ENCODE assay signal across 9 mouse cellular contexts in the genomic region with DNA sequence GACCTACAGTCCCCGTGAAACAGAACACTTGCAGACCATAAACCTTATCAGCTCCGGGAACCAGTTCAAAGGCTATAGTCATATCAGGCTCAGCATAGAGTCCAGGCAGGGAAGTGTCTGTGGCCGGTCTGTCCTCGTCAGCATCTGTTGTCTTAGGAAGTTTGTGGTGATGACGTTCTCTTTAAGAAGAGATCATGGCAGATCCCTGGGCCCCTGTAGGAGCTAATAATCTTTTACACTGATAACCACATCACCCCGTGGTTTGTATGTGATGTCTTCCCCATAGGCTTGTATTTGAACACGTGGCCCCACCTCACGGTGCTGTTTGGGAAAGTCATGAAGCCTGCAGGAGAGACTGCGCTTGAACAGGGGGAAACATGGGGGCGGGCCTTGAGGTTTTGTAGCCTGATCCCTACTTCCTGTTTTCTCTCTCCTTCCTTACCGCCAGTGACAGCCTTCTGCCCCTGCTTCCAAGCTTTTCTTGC. TPM values are rescaled to one million over a fixed set of nuclear protein-coding genes. Genes with fewer than 3 reads are reported as not detected.
DNase-seq lines count a peak whose midpoint lies in the region; ATAC-seq and TF ChIP-seq lines count a peak whose summit lies in the region.
"Had no signal": no experiment of that assay in that cellular context is flagged by ENCODE, and none has a peak within 500 bp of the region (broad histone marks: within the 10 kb centered on the region; RNA-seq: fewer than 3 reads in every experiment).

No protein-coding gene starts in this region.

- H3K36me3 ChIP-seq in liver, embryonic 12.5 days = no peaks in the 10 kb centered on the region
- no peaks in the 10 kb centered on the region for H3K36me3 ChIP-seq in stomach, postnatal 0 days (ENCODE audit: control insufficient read depth, insufficient read depth, low read length)

- no peak overlapping the region for H3K4me3 ChIP-seq in liver, embryonic 12.5 days
- no peak overlapping the region for H3K4me3 ChIP-seq in stomach, postnatal 0 days (ENCODE audit: low read depth, low read length)
- H3K4me3 ChIP-seq: gastrocnemius, adult 2 months had no signal

- no peak for TF ChIP-seq CTCF in stomach, postnatal 0 days (IDR thresholded peaks at IDR 0.05; ENCODE audit: low read depth)

- peak; percentile 15 for ATAC-seq in activated CD4-positive, CD25-positive, alpha-beta regulatory T cell, adult 4 months
- ATAC-seq in liver, embryonic 12.5 days = peak; percentile 50; the same call in 1 of the 2 replicates
- ATAC-seq in stomach, postnatal 0 days (ENCODE audit: low FRiP score, low TSS enrichment) = 0 out of 2 replicates have a peak, but pooled peaks have one; percentile 20

- no peaks in the 10 kb centered on the region for H3K9me3 ChIP-seq in liver, embryonic 12.5 days (replicated peaks)
- H3K9me3 ChIP-seq in stomach, postnatal 0 days (ENCODE audit: control insufficient read depth, low read length) = no peaks in the 10 kb centered on the region

- intact Hi-C loops in left cerebral cortex, postnatal 36 days (cut with DNase I) = no loop called here

- 9% methylated on average over 11 of the region's 11 CpGs for WGBS in liver, embryonic 12.5 days (ENCODE audit: insufficient replicate concordance)
- 64% methylated on average over 11 of the region's 11 CpGs for WGBS in stomach, postnatal 0 days

- peaks cover 41% of the 10 kb centered on the region for H3K4me1 ChIP-seq in liver, embryonic 12.5 days
- H3K4me1 ChIP-seq in stomach, postnatal 0 days (replicated peaks; ENCODE audit: control insufficient read depth, insufficient read depth) = 0 out of 2 replicates have a peak, but pooled peaks cover 2% of the 10 kb centered on the region

- DNase-seq in kidney, postnatal 4 days = peak; percentile 31 to 42
- no peak for DNase-seq in kidney, adult 9 months
- DNase-seq in stomach, postnatal 0 days (ENCODE audit: low spot score) = no peak
- no peak for DNase-seq in right cerebral cortex, postnatal 14 days
- DNase-seq in retina, postnatal 1 day = no peak
- no peak for DNase-seq in left cerebral cortex, postnatal 36 days (ENCODE audit: low spot score in 2 of 2)
- DNase-seq: gastrocnemius, adult 2 months had no signal

- peak overlapping the region; percentile 44 for H3K4me2 ChIP-seq in liver, embryonic 12.5 days
- no peak overlapping the region for H3K4me2 ChIP-seq in stomach, postnatal 0 days (replicated peaks; ENCODE audit: low read depth)

- H3K27me3 ChIP-seq in liver, embryonic 12.5 days (replicated peaks) = no peaks in the 10 kb centered on the region
- H3K27me3 ChIP-seq in stomach, postnatal 0 days (ENCODE audit: control insufficient read depth, insufficient read depth, low read length) = no peaks in the 10 kb centered on the region

- peak overlapping the region; percentile 48; the same call in 1 of the 2 replicates for H3K27ac ChIP-seq in liver, embryonic 12.5 days
- H3K27ac ChIP-seq in stomach, postnatal 0 days (replicated peaks) = peak overlapping the region; percentile 49; the same call in 1 of the 2 replicates
- H3K27ac ChIP-seq: gastrocnemius, adult 2 months had no signal

- no peak overlapping the region for H3K9ac ChIP-seq in liver, embryonic 12.5 days
- no peak overlapping the region for H3K9ac ChIP-seq in stomach, postnatal 0 days (ENCODE audit: low read length)

- TF ChIP-seq EP300 in stomach, postnatal 0 days (optimal IDR thresholded peaks at IDR 0.05) = no peak

RNA-seq across cellular contexts. Expression of a gene that starts 40.1 kb away (rescaled TPM):
- polyA plus RNA-seq in activated CD4-positive, CD25-positive, alpha-beta regulatory T cell, adult 4 months (2017; shearing (Covaris generic)) = not detected
- 1.4 and 2.3 TPM in 2 replicates for polyA plus RNA-seq in liver, embryonic 12.5 days (2016; fragmentation: Nextera tagmentation; extraction: Ambion mirVana)
- polyA plus RNA-seq in stomach, postnatal 0 days (2015; fragmentation: Nextera tagmentation; extraction: Ambion mirVana) = 19.6 and 19.7 TPM in 2 replicates
- total RNA-seq in left cerebral cortex, postnatal 36 days (2021) = 10 to 100 TPM; 31.4 to 32.5 TPM

Comparison
In these comparisons a context has a peak if more than half of its experiments do, and no peak if none do; other contexts are left out.
1. DNase-seq: peak in kidney, postnatal 4 days (2 of 2); none in kidney, adult 9 months (single experiment), stomach, postnatal 0 days (single experiment), right cerebral cortex, postnatal 14 days (single experiment), retina, postnatal 1 day (single experiment) and left cerebral cortex, postnatal 36 days (0 of 2).
2. Peak in every context shown above with its lines, with median percentiles within 50 percentile points of each other: ATAC-seq.